Mouse (Mus musculus) CH12.LX (cell line): ENCODE results near the gene Ptprd. TPM values are rescaled to one million over a fixed set of nuclear protein-coding genes. Genes with fewer than 3 reads are reported as not detected.

Experiments
- DNase-seq: peaks from one replicate; pipeline ENCODE4 v3.0.0-alpha.2; 2013; ENCODE audit errors: extremely low read depth
- H3K27ac ChIP-seq: 2 replicates; pipeline ENCODE4 v1.5.1; 2012; ENCODE audit warnings: low read depth, mild to moderate bottlenecking, control low read depth, moderate library complexity; ENCODE audit not compliant: insufficient read depth
- H3K27me3 ChIP-seq: replicated peaks from 2 replicates; pipeline ENCODE3; 2012; ENCODE audit warnings: inconsistent platforms
- H3K36me3 ChIP-seq, 2 experiments: replicated peaks in 1 of 2; 2 replicates each; pipeline versions ENCODE3 to v1.6.1; 2012; ENCODE audit warnings: inconsistent platforms in 1 of 2, low read length in 1 of 2, mild to moderate bottlenecking in 1 of 2, mixed read lengths in 1 of 2, moderate library complexity in 1 of 2; ENCODE audit not compliant: control insufficient read depth in 1 of 2, insufficient read depth in 1 of 2
- H3K4me1 ChIP-seq, 2 experiments: 2 replicates each; pipeline ENCODE4 v1.6.1; 2012; ENCODE audit warnings: inconsistent platforms in 1 of 2, moderate library complexity in 1 of 2; ENCODE audit not compliant: insufficient read depth in 2 of 2, control insufficient read depth in 1 of 2
- H3K4me2 ChIP-seq: 2 replicates; pipeline ENCODE4 v1.6.1; 2012; ENCODE audit warnings: low read depth, mild to moderate bottlenecking, control low read depth; ENCODE audit not compliant: poor library complexity, insufficient read depth, severe bottlenecking
- H3K4me3 ChIP-seq, 3 experiments: fragments of 150-350 bp in 1 of 3; sonication (generic) in 1 of 3; replicated peaks in 1 of 3; 2 replicates each; pipeline versions ENCODE3 to v1.5.1; 2011 to 2012; ENCODE audit warnings: low read depth in 2 of 3, low read length in 2 of 3, mild to moderate bottlenecking in 2 of 3, moderate library complexity in 2 of 3, control low read depth in 1 of 3, improper control_type of control experiment in 1 of 3, inconsistent platforms in 1 of 3, mixed read lengths in 1 of 3; ENCODE audit not compliant: poor library complexity in 1 of 3
- H3K79me2 ChIP-seq: replicated peaks from 2 replicates; pipeline ENCODE4 v1.6.1; 2012; ENCODE audit warnings: mild to moderate bottlenecking, moderate library complexity; ENCODE audit not compliant: control insufficient read depth, poor library complexity, insufficient read depth, severe bottlenecking; ENCODE audit errors: extremely low read depth
- H3K9ac ChIP-seq: 2 replicates; pipeline ENCODE4 v1.6.1; 2012; ENCODE audit warnings: low read depth, mild to moderate bottlenecking, control low read depth, moderate library complexity; ENCODE audit not compliant: insufficient read depth
- H3K9me3 ChIP-seq: replicated peaks from 2 replicates; pipeline ENCODE3; 2012; ENCODE audit warnings: low read length, inconsistent platforms, mixed read lengths
- CHD1 ChIP-seq: IDR thresholded peaks from 2 replicates; pipeline ENCODE4 v1.6.1; 2012; ENCODE audit warnings: low read depth, low read length, improper control_type of control experiment, inconsistent platforms
- CHD2 ChIP-seq: IDR thresholded peaks from 2 replicates; pipeline ENCODE4 v1.6.1; 2011; ENCODE audit warnings: low read length, improper control_type of control experiment
- E2F4 ChIP-seq: IDR thresholded peaks from 2 replicates; pipeline ENCODE4 v1.6.1; 2011; ENCODE audit warnings: low read depth, low read length, improper control_type of control experiment; ENCODE audit not compliant: insufficient replicate concordance
- ETS1 ChIP-seq: conservative IDR thresholded peaks from 2 replicates; pipeline ENCODE4 v1.6.1; 2012; ENCODE audit warnings: low read depth, mild to moderate bottlenecking, inconsistent platforms, low read length, improper control_type of control experiment, moderate library complexity
- JUN ChIP-seq: IDR thresholded peaks from 2 replicates; pipeline ENCODE4 v1.6.1; 2011; ENCODE audit warnings: low read depth, mild to moderate bottlenecking, low read length, improper control_type of control experiment, moderate library complexity; ENCODE audit not compliant: insufficient read depth
- JUND ChIP-seq: conservative IDR thresholded peaks from 2 replicates; pipeline ENCODE4 v1.6.1; 2011; ENCODE audit warnings: low read depth, low read length, improper control_type of control experiment
- KAT2A ChIP-seq: IDR thresholded peaks from 2 replicates; pipeline ENCODE4 v1.6.1; 2012; ENCODE audit warnings: low read length, improper control_type of control experiment, inconsistent platforms; ENCODE audit not compliant: insufficient replicate concordance
- MAFK ChIP-seq: IDR thresholded peaks from 2 replicates; pipeline ENCODE4 v1.6.1; 2011; ENCODE audit warnings: low read length, improper control_type of control experiment; ENCODE audit not compliant: insufficient replicate concordance
- MXI1 ChIP-seq: IDR thresholded peaks from 2 replicates; pipeline ENCODE4 v1.6.1; 2011; ENCODE audit warnings: mild to moderate bottlenecking, low read depth, low read length, improper control_type of control experiment
- NELFE ChIP-seq: IDR thresholded peaks from 2 replicates; pipeline ENCODE4 v1.6.1; 2011; ENCODE audit warnings: low read depth, low read length, improper control_type of control experiment
- POLR2A ChIP-seq: IDR thresholded peaks from 2 replicates; pipeline ENCODE4 v1.6.1; 2011; ENCODE audit warnings: low read depth, mild to moderate bottlenecking, improper control_type of control experiment, low read length
- RAD21 ChIP-seq: IDR thresholded peaks from 2 replicates; pipeline ENCODE4 v1.6.1; 2011; ENCODE audit warnings: low read depth, mild to moderate bottlenecking, low read length, improper control_type of control experiment, moderate library complexity
- SMC3 ChIP-seq: IDR thresholded peaks from 2 replicates; pipeline ENCODE4 v1.6.1; 2011; ENCODE audit warnings: low read depth, low read length, improper control_type of control experiment
- TBP ChIP-seq: conservative IDR thresholded peaks from 2 replicates; pipeline ENCODE4 v1.6.1; 2011; ENCODE audit warnings: low read depth, low read length, improper control_type of control experiment
- TCF12 ChIP-seq: IDR thresholded peaks from 2 replicates; pipeline ENCODE4 v1.6.1; 2014; ENCODE audit warnings: low read depth, mild to moderate bottlenecking, inconsistent platforms, low read length, improper control_type of control experiment
- USF1 ChIP-seq: IDR thresholded peaks from 2 replicates; pipeline ENCODE4 v1.6.1; 2014; ENCODE audit warnings: low read depth, mild to moderate bottlenecking, inconsistent platforms, low read length, improper control_type of control experiment
- USF2 ChIP-seq: conservative IDR thresholded peaks from 2 replicates; pipeline ENCODE4 v1.6.1; 2011; ENCODE audit warnings: low read depth, low read length, improper control_type of control experiment
- ZMIZ1 ChIP-seq: IDR thresholded peaks from 2 replicates; pipeline ENCODE4 v1.6.1; 2012; ENCODE audit warnings: low read depth, mild to moderate bottlenecking, inconsistent platforms, low read length, improper control_type of control experiment
- dilution Hi-C: fragments of 300-500 bp; cut with MboI; formaldehyde crosslinking; loops from 2 replicates; pipeline ENCODE4 v1.14.3; 2020; ENCODE audit warnings: low sequenced_read_pairs; ENCODE audit not compliant: extremely low pct_unique_long_range_greater_than_20kb, extremely low pct_ligation_motif_present
- in situ Hi-C: fragments of 300-500 bp; cut with MboI; formaldehyde crosslinking; loops from 3 replicates; pipeline ENCODE4 v1.14.3; 2019; ENCODE audit warnings: low sequenced_read_pairs, low pct_ligation_motif_present, low pct_unique_long_range_greater_than_20kb, mixed read lengths
- polyA plus RNA-seq: library from polyadenylated mRNA; unstranded; fragments of >175 nt; gene quantifications from 2 replicates; pipeline ENCODE4 v1.2.1, GENCODE M21; 2012; ENCODE audit warnings: low read depth; ENCODE audit not compliant: insufficient read length
- total RNA-seq, 2 experiments: library from RNA; depleted of rRNA; stranded (reverse); fragments of 300-350 nt in 1 of 2; fragments of >200 nt in 1 of 2; gene quantifications; 2 replicates each; pipeline ENCODE4 v1.2.3; 2012 to 2014

Ptprd gene
- total and polyA plus RNA-seq, 3 experiments = not detected

DNA sequence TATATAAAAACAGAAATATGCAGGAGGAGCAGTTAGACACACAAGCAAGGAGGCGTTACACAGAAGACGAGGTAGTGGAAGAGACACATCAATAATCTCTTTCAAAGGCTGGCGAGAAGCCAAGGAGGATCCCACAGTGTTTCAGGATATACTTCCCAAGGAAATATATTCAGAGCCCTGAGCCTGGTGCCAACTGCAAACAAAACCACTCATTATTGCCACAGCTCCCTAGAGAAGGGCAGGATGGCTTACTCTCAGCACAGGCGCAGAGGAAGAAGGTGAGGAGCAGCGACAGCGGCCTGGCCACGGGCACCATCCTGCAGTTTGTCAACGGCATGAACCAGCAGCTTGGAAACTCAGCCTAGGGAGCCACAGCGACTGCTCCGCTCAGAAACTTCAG, 1886.8 kb downstream of the Ptprd start:
- Histone ChIP-seq H3K27me3 (no peaks in the 10 kb centered on the region), H3K27ac (no peak overlapping the region), H3K79me2 (no peaks in the 10 kb centered on the region), H3K4me3 (no peak overlapping the region), H3K4me2 (no peak overlapping the region), H3K4me1 (no peaks in the 10 kb centered on the region), H3K9me3 (peaks cover 40% of the 10 kb centered on the region), H3K36me3 (no peaks in the 10 kb centered on the region), H3K9ac (no peak overlapping the region)
- DNase-seq = no peak
- in situ Hi-C loops (no loop called here), dilution Hi-C loops (no loop called here)
- TF ChIP-seq CHD1 (no peak), CHD2 (no peak), JUN (no peak), USF2 (no peak), TCF12 (no peak), SMC3 (no peak), NELFE (no peak), KAT2A (no peak), ETS1 (no peak), MXI1 (no peak), JUND (no peak), USF1 (no peak), RAD21 (no peak), ZMIZ1 (no peak), MAFK (no peak)

DNA sequence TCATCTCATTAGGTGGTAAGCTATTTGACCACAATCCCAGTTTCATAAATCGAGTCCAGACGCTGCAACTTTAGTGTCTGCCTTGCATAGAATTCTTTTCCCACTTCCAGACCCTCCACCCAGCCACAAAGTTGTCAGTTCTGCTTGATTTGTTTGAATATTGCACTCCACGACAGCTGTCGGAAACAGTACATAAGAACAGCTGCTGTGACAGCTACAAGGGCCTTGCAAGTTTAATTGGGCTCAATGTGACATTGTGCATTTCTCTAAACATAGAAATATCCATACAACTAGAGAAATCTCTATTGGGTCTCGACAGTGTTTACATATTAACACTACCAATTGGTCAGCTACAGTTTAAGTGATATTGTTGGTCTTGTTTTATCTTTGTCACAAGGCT, 1887.3 kb downstream of the Ptprd start:
- dilution Hi-C loops = no loop called here
- DNase-seq = no peak
- Histone ChIP-seq H3K9ac (no peak overlapping the region), H3K4me2 (no peak overlapping the region), H3K27ac (no peak overlapping the region), H3K79me2 (no peaks in the 10 kb centered on the region), H3K9me3 (peaks cover 44% of the 10 kb centered on the region), H3K27me3 (no peaks in the 10 kb centered on the region), H3K36me3 (no peaks in the 10 kb centered on the region), H3K4me3 (no peak overlapping the region), H3K4me1 (no peaks in the 10 kb centered on the region)
- TF ChIP-seq POLR2A (no peak), TBP (no peak), KAT2A (no peak), ZMIZ1 (no peak), JUN (no peak), MXI1 (no peak), E2F4 (no peak)
- in situ Hi-C loops = no loop called here
